Mouse (Mus musculus): ENCODE data around the gene Tmc7.
A peak's percentile ranks its signal among the peaks of the same experiment; 100 is the strongest.

Tmc7 gene

GRCm38 (mm10) chr7:118518687-118519086, 65.8 kb downstream of the Tmc7 start:
- H3K9me3 ChIP-seq (ENCODE audit: low read length) = no peaks in the 10 kb centered on the region
- peaks cover 6% of the 10 kb centered on the region; the same call in 1 of the 2 replicates for H3K36me3 ChIP-seq (ENCODE audit: insufficient read depth, low read length)
- no peak overlapping the region for H3K4me3 ChIP-seq (replicated peaks; ENCODE audit: low read length)
- TF ChIP-seq NANOG (IDR thresholded peaks at IDR 0.05; ENCODE audit: borderline replicate concordance, low read length) = no peak
- no peak for TF ChIP-seq POU5F1 (IDR thresholded peaks at IDR 0.05; ENCODE audit: borderline replicate concordance, low read length)
- peak; percentile 7; the same call in 1 of the 2 replicates for TF ChIP-seq CTCF (conservative IDR thresholded peaks at IDR 0.05; ENCODE audit: low read length)
- H3K4me1 ChIP-seq (replicated peaks; ENCODE audit: low read depth, low read length) = peaks cover 8% of the 10 kb centered on the region; the same call in 1 of the 2 replicates
- H3K27me3 ChIP-seq (ENCODE audit: insufficient read depth, low read length) = peaks cover 4% of the 10 kb centered on the region; the same call in 1 of the 2 replicates

DNA sequence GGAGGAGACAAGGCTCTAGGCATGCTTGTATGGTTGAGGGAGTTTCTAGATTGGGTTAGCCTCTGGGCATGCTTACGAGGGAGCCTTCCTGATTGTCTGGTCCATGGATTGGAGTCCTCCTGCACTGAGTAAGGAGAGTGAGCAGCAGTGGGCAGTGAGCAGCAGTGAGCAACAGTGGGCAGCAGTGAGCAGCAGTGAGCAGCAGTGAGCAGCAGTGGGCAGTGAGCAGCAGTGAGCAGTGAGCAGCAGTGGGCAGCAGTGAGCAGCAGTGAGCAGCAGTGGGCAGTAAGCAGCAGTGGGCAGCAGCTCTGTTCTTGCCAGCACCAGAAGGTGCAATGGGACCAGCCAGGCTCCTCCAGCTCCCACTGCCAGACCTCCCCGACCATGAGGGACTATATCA, 66.7 kb downstream of the Tmc7 start:
- Histone ChIP-seq H3K27me3 (ENCODE audit: insufficient read depth, low read length) (peaks cover 4% of the 10 kb centered on the region; the same call in 1 of the 2 replicates), H3K9me3 (ENCODE audit: low read length) (no peaks in the 10 kb centered on the region), H3K36me3 (ENCODE audit: insufficient read depth, low read length) (peaks cover 6% of the 10 kb centered on the region; the same call in 1 of the 2 replicates), H3K4me1 (replicated peaks; ENCODE audit: low read depth, low read length) (peaks cover 17% of the 10 kb centered on the region; the same call in 1 of the 2 replicates), H3K4me3 (replicated peaks; ENCODE audit: low read length) (no peak overlapping the region)
- TF ChIP-seq CTCF (conservative IDR thresholded peaks at IDR 0.05; ENCODE audit: low read length) (no peak), POU5F1 (IDR thresholded peaks at IDR 0.05; ENCODE audit: borderline replicate concordance, low read length) (no peak), NANOG (IDR thresholded peaks at IDR 0.05; ENCODE audit: borderline replicate concordance, low read length) (no peak)

DNA sequence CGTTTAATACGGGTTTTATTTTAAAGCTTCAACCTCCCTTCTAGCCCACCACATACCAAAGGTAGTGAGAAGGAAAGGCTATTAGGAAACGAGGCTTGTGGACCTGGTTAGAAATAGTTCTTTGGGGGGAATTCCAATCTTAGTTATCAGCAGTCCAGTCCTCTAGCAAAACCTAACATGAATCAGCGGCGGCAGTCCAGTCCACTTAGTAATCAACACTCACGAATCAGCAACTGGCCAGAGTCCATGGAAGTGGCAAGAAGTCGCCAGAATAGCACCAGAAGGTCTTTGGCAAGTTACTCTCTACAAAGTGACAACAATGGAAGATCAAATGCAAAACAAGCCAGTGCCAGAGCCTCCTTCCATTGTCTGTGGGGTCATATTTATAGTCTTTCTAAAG, 76.0 kb downstream of the Tmc7 start:
- Histone ChIP-seq H3K9me3 (ENCODE audit: low read length) (no peaks in the 10 kb centered on the region), H3K36me3 (ENCODE audit: insufficient read depth, low read length) (no peaks in the 10 kb centered on the region), H3K4me3 (replicated peaks; ENCODE audit: low read length) (no peak overlapping the region), H3K27me3 (ENCODE audit: insufficient read depth, low read length) (no peaks in the 10 kb centered on the region), H3K4me1 (replicated peaks; ENCODE audit: low read depth, low read length) (peaks cover 18% of the 10 kb centered on the region)
- TF ChIP-seq NANOG (IDR thresholded peaks at IDR 0.05; ENCODE audit: borderline replicate concordance, low read length) = no peak
- TF ChIP-seq POU5F1 (IDR thresholded peaks at IDR 0.05; ENCODE audit: borderline replicate concordance, low read length) = no peak
- TF ChIP-seq CTCF (conservative IDR thresholded peaks at IDR 0.05; ENCODE audit: low read length) = no peak

- no peak for TF ChIP-seq POU5F1 (IDR thresholded peaks at IDR 0.05; ENCODE audit: borderline replicate concordance, low read length)
- TF ChIP-seq NANOG (IDR thresholded peaks at IDR 0.05; ENCODE audit: borderline replicate concordance, low read length) = no peak
- TF ChIP-seq CTCF (conservative IDR thresholded peaks at IDR 0.05; ENCODE audit: low read length) = no peak
- Histone ChIP-seq H3K4me1 (replicated peaks; ENCODE audit: low read depth, low read length) (peaks cover 30% of the 10 kb centered on the region), H3K27me3 (ENCODE audit: insufficient read depth, low read length) (no peaks in the 10 kb centered on the region)
Measured at GRCm38 (mm10) chr7:118503844-118504243, 80.7 kb downstream of the Tmc7 start.

DNA sequence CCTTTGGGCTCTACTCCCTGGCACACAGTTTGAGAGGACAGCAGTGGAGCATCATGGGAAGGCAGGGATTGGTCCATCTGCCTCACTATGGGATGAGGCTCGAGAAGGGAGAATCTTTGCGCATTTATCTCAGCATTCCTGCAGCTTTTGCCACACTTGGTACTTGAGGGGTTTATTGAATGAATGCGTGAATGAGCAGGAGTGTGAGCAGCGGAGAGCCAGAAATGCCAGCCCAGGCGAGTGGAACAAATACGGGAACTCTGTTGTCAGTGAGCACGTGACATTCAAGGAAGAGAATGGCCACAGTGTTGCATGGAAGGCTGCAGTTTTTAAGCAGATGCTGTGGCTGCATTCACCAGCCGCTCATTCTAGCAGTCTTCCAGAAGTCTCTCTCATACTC, 82.2 kb downstream of the Tmc7 start:
- Histone ChIP-seq H3K4me3 (replicated peaks; ENCODE audit: low read length) (0 out of 2 replicates have a peak overlapping the region, but pooled peaks have one; percentile 23), H3K4me1 (replicated peaks; ENCODE audit: low read depth, low read length) (peaks cover 30% of the 10 kb centered on the region), H3K27me3 (ENCODE audit: insufficient read depth, low read length) (no peaks in the 10 kb centered on the region), H3K9me3 (ENCODE audit: low read length) (no peaks in the 10 kb centered on the region), H3K36me3 (ENCODE audit: insufficient read depth, low read length) (no peaks in the 10 kb centered on the region)
- TF ChIP-seq NANOG (IDR thresholded peaks at IDR 0.05; ENCODE audit: borderline replicate concordance, low read length) (no peak), POU5F1 (IDR thresholded peaks at IDR 0.05; ENCODE audit: borderline replicate concordance, low read length) (no peak), CTCF (conservative IDR thresholded peaks at IDR 0.05; ENCODE audit: low read length) (no peak)

More at GRCm38 (mm10) chr7:118503844-118504243, 80.7 kb downstream of the Tmc7 start:
- Histone ChIP-seq H3K9me3 (ENCODE audit: low read length) (no peaks in the 10 kb centered on the region), H3K36me3 (ENCODE audit: insufficient read depth, low read length) (no peaks in the 10 kb centered on the region), H3K4me3 (replicated peaks; ENCODE audit: low read length) (no peak overlapping the region)

GRCm38 (mm10) chr7:118499784-118500435, 84.6 kb downstream of the Tmc7 start:
- H3K36me3 ChIP-seq (ENCODE audit: insufficient read depth, low read length) = no peaks in the 10 kb centered on the region
- H3K4me1 ChIP-seq (replicated peaks; ENCODE audit: low read depth, low read length) = peaks cover 30% of the 10 kb centered on the region
- H3K4me3 ChIP-seq (replicated peaks; ENCODE audit: low read length) = no peak overlapping the region
- peaks cover 6% of the 10 kb centered on the region for H3K27me3 ChIP-seq (ENCODE audit: insufficient read depth, low read length)
- no peaks in the 10 kb centered on the region for H3K9me3 ChIP-seq (ENCODE audit: low read length)
- TF ChIP-seq NANOG (IDR thresholded peaks at IDR 0.05; ENCODE audit: borderline replicate concordance, low read length) = no peak

DNA sequence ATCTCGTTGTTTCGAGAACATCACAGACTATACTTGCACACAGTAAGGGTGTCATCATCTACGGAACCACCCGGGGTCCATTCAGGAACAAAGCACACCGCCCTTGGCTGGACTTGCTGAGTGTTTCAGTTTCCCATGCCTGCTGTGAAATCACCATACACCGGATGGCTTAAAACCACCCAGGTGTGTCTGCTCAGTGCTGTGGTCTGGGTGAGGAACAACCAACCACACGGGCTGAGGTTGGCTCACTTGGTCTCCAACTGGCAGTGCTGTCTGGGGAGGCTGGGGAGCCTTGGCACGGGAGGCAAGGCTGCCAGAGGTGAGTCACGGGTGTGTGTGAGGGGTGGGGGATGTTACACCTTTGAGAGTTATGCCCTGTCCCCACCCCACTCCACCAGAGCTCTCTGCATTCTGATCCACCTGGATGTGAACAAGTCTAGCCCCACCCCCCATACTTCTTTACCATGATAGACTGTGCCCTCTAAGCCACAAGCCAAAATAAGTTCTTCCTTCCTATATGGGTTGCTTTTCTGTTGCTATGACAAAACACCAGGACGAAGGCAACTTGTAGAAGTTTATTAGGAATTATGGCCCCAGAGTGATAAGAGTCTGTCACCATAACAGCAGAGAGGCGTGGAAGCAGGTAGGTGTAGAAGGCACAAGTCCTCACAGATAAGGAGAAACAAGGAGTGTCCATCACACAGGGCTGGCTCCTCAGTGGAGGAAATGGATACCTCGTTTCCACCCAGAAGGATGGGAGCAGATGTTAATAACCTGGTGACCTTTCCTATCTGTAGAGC, 85.4 kb downstream of the Tmc7 start:
- peaks cover 10% of the 10 kb centered on the region for H3K27me3 ChIP-seq (ENCODE audit: insufficient read depth, low read length)
- no peak overlapping the region for H3K4me3 ChIP-seq (replicated peaks; ENCODE audit: low read length)
- no peak for TF ChIP-seq CTCF (conservative IDR thresholded peaks at IDR 0.05; ENCODE audit: low read length)
- no peak for TF ChIP-seq POU5F1 (IDR thresholded peaks at IDR 0.05; ENCODE audit: borderline replicate concordance, low read length)
- TF ChIP-seq NANOG (IDR thresholded peaks at IDR 0.05; ENCODE audit: borderline replicate concordance, low read length) = no peak
- H3K36me3 ChIP-seq (ENCODE audit: insufficient read depth, low read length) = no peaks in the 10 kb centered on the region
- H3K4me1 ChIP-seq (replicated peaks; ENCODE audit: low read depth, low read length) = peaks cover 26% of the 10 kb centered on the region
- H3K9me3 ChIP-seq (ENCODE audit: low read length) = no peaks in the 10 kb centered on the region

- H3K36me3 ChIP-seq (ENCODE audit: insufficient read depth, low read length) = no peaks in the 10 kb centered on the region
- TF ChIP-seq CTCF (conservative IDR thresholded peaks at IDR 0.05; ENCODE audit: low read length) (no peak), NANOG (IDR thresholded peaks at IDR 0.05; ENCODE audit: borderline replicate concordance, low read length) (no peak), POU5F1 (IDR thresholded peaks at IDR 0.05; ENCODE audit: borderline replicate concordance, low read length) (no peak)
- no peaks in the 10 kb centered on the region for H3K9me3 ChIP-seq (ENCODE audit: low read length)
Measured at GRCm38 (mm10) chr7:118494892-118495579, 89.5 kb downstream of the Tmc7 start.

More at GRCm38 (mm10) chr7:118494892-118495579, 89.5 kb downstream of the Tmc7 start:
- Histone ChIP-seq H3K4me3 (replicated peaks; ENCODE audit: low read length) (no peak overlapping the region), H3K27me3 (ENCODE audit: insufficient read depth, low read length) (peaks cover 48% of the 10 kb centered on the region), H3K4me1 (replicated peaks; ENCODE audit: low read depth, low read length) (peaks cover 15% of the 10 kb centered on the region)
